Mouse (Mus musculus) midbrain, embryonic 12.5 days (tissue): ENCODE results near the gene Gm5134. TPM values are rescaled to one million over a fixed set of nuclear protein-coding genes. Genes with fewer than 3 reads are reported as not detected.

Experiments used
- ATAC-seq: fragments of 200-750 bp; cut with Nextera tagmentation; 2 replicates; pipeline ENCODE4 v1.8.0; 2017; ENCODE audit warnings: low read depth, moderate TSS enrichment, moderate library complexity; ENCODE audit not compliant: low FRiP score
- H3K27ac ChIP-seq: fragments of 300-500 bp; sonication (generic); replicated peaks from 2 replicates; pipeline ENCODE4 v1.5.1; 2016; ENCODE audit warnings: mild to moderate bottlenecking
- H3K27me3 ChIP-seq: fragments of 300-500 bp; sonication (generic); 2 replicates; pipeline ENCODE4 v1.6.1; 2016; ENCODE audit warnings: mild to moderate bottlenecking
- H3K36me3 ChIP-seq: fragments of 300-500 bp; sonication (generic); 2 replicates; pipeline ENCODE4 v1.6.1; 2016
- H3K4me1 ChIP-seq: fragments of 300-500 bp; sonication (generic); 2 replicates; pipeline ENCODE4 v1.6.1; 2016
- H3K4me2 ChIP-seq: fragments of 300-500 bp; sonication (generic); replicated peaks from 2 replicates; pipeline ENCODE4 v1.6.1; 2016; ENCODE audit warnings: mild to moderate bottlenecking, moderate library complexity
- H3K4me3 ChIP-seq: fragments of 300-500 bp; sonication (generic); 2 replicates; pipeline ENCODE4 v1.5.1; 2016; ENCODE audit warnings: mild to moderate bottlenecking
- H3K9ac ChIP-seq: fragments of 300-500 bp; sonication (generic); replicated peaks from 2 replicates; pipeline ENCODE4 v1.6.1; 2016; ENCODE audit warnings: mild to moderate bottlenecking, moderate library complexity
- H3K9me3 ChIP-seq: fragments of 300-500 bp; sonication (generic); 2 replicates; pipeline ENCODE4 v1.6.1; 2016; ENCODE audit warnings: mild to moderate bottlenecking
- WGBS: fragments of 180-500 bp; shearing (Covaris S2); methylation state at CpG from one replicate; pipeline ENCODE4 v1.1.7; 2016; 5-methylcytosine and 5-hydroxymethylcytosine counted together
- polyA plus RNA-seq: library from polyadenylated mRNA; unstranded; fragments of >200 nt; fragmentation: Nextera tagmentation; extraction: Ambion mirVana; gene quantifications from 2 replicates; pipeline ENCODE4 v1.2.1, GENCODE M21; 2016

Gene Gm5134
- polyA plus RNA-seq, 1 experiment from 2014 or later: not detected

GRCm38 (mm10) chr10:75941042-75941824 is 13.1 kb upstream of the Gm5134 start:
- Histone ChIP-seq H3K9me3 (no peaks in the 10 kb centered on the region), H3K9ac (no peak overlapping the region), H3K4me1 (peaks cover 11% of the 10 kb centered on the region), H3K36me3 (no peaks in the 10 kb centered on the region), H3K4me2 (no peak overlapping the region), H3K27me3 (peaks cover 38% of the 10 kb centered on the region), H3K27ac (no peak overlapping the region), H3K4me3 (no peak overlapping the region)
- no peak for ATAC-seq
- WGBS: 63% methylated on average over 9 of the region's 9 CpGs

GRCm38 (mm10) chr10:75942736-75943477 is 11.4 kb upstream of the Gm5134 start, which contains the start of gene Vpreb3:
Vpreb3 (plus strand) TSS chr10:75943057.
- Histone ChIP-seq H3K4me1 (peaks cover 9% of the 10 kb centered on the region; the same call in 1 of the 2 replicates), H3K9me3 (no peaks in the 10 kb centered on the region), H3K4me2 (no peak within 1 kb of the TSS), H3K36me3 (no peaks in the 10 kb centered on the region), H3K27ac (no peak within 1 kb of the TSS), H3K27me3 (peaks cover 22% of the 10 kb centered on the region), H3K4me3 (no peak within 1 kb of the TSS), H3K9ac (no peak within 1 kb of the TSS)
- 83% methylated on average over 15 of the region's 15 CpGs for WGBS
- no peak for ATAC-seq

GRCm38 (mm10) chr10:75944066-75944772 is 10.1 kb upstream of the Gm5134 start:
- Histone ChIP-seq H3K9me3 (no peaks in the 10 kb centered on the region), H3K4me3 (no peak overlapping the region), H3K9ac (no peak overlapping the region), H3K27ac (0 out of 2 replicates have a peak overlapping the region, but pooled peaks have one; percentile 25), H3K36me3 (no peaks in the 10 kb centered on the region), H3K4me2 (no peak overlapping the region), H3K27me3 (peaks cover 24% of the 10 kb centered on the region), H3K4me1 (peaks cover 9% of the 10 kb centered on the region; the same call in 1 of the 2 replicates)
- 27% methylated on average over 11 of the region's 11 CpGs for WGBS
- ATAC-seq: no peak

- Histone ChIP-seq H3K27ac (no peak overlapping the region), H3K4me2 (no peak overlapping the region), H3K4me1 (peaks cover 9% of the 10 kb centered on the region; the same call in 1 of the 2 replicates), H3K9me3 (no peaks in the 10 kb centered on the region), H3K27me3 (peaks cover 22% of the 10 kb centered on the region), H3K9ac (no peak overlapping the region), H3K36me3 (no peaks in the 10 kb centered on the region), H3K4me3 (no peak overlapping the region)
- 92% methylated on average over 7 of the region's 7 CpGs for WGBS
- ATAC-seq: no peak
Observed at GRCm38 (mm10) chr10:75945213-75945612, 9.1 kb upstream of the Gm5134 start.

- Histone ChIP-seq H3K9me3 (no peaks in the 10 kb centered on the region), H3K4me1 (peaks cover 15% of the 10 kb centered on the region), H3K27me3 (peaks cover 24% of the 10 kb centered on the region), H3K9ac (no peak overlapping the region), H3K27ac (no peak overlapping the region), H3K4me3 (no peak overlapping the region), H3K4me2 (no peak overlapping the region), H3K36me3 (no peaks in the 10 kb centered on the region)
- no peak for ATAC-seq
- 88% methylated on average over 7 of the region's 7 CpGs for WGBS
Observed at GRCm38 (mm10) chr10:75945896-75946295, 8.4 kb upstream of the Gm5134 start.

- WGBS: 82% methylated on average over 5 of the region's 5 CpGs
- Histone ChIP-seq H3K4me1 (peaks cover 20% of the 10 kb centered on the region), H3K4me2 (no peak overlapping the region), H3K9me3 (no peaks in the 10 kb centered on the region), H3K27me3 (peaks cover 24% of the 10 kb centered on the region), H3K4me3 (no peak overlapping the region), H3K27ac (no peak overlapping the region), H3K9ac (no peak overlapping the region), H3K36me3 (no peaks in the 10 kb centered on the region)
- ATAC-seq: no peak
Observed at GRCm38 (mm10) chr10:75948079-75948478, 6.2 kb upstream of the Gm5134 start.

GRCm38 (mm10) chr10:75949053-75950045 is 5.0 kb upstream of the Gm5134 start:
- Histone ChIP-seq H3K27me3 (peaks cover 24% of the 10 kb centered on the region), H3K27ac (no peak overlapping the region), H3K4me2 (no peak overlapping the region), H3K9ac (no peak overlapping the region), H3K36me3 (no peaks in the 10 kb centered on the region), H3K4me3 (no peak overlapping the region), H3K9me3 (no peaks in the 10 kb centered on the region), H3K4me1 (peaks cover 16% of the 10 kb centered on the region)
- WGBS: 83% methylated on average over 22 of the region's 22 CpGs
- no peak for ATAC-seq

- H3K36me3 ChIP-seq: no peaks in the 10 kb centered on the region
- H3K4me1 ChIP-seq: peaks cover 13% of the 10 kb centered on the region
- peaks cover 28% of the 10 kb centered on the region for H3K27me3 ChIP-seq
- no peaks in the 10 kb centered on the region for H3K9me3 ChIP-seq
- H3K4me2 ChIP-seq: peak overlapping the region; percentile 84
- H3K27ac ChIP-seq: no peak overlapping the region
- 2% methylated on average over 23 of the region's 23 CpGs for WGBS
- peak; percentile 71 for ATAC-seq
- peak overlapping the region; percentile 44 for H3K4me3 ChIP-seq
- peak overlapping the region; percentile 57 for H3K9ac ChIP-seq
Observed at GRCm38 (mm10) chr10:75950791-75951210, 3.5 kb upstream of the Gm5134 start.

GRCm38 (mm10) chr10:75951424-75952050 is 2.8 kb upstream of the Gm5134 start:
- peak overlapping the region; percentile 44 for H3K4me3 ChIP-seq
- H3K9ac ChIP-seq: peak overlapping the region; percentile 57
- no peak overlapping the region for H3K27ac ChIP-seq
- H3K4me2 ChIP-seq: peak overlapping the region; percentile 84
- WGBS: 5% methylated on average over 13 of the region's 13 CpGs
- H3K27me3 ChIP-seq: peaks cover 28% of the 10 kb centered on the region
- no peak; the same call in 1 of the 2 replicates for ATAC-seq
- H3K36me3 ChIP-seq: no peaks in the 10 kb centered on the region
- H3K4me1 ChIP-seq: peaks cover 13% of the 10 kb centered on the region
- no peaks in the 10 kb centered on the region for H3K9me3 ChIP-seq

- no peak for ATAC-seq
- no peaks in the 10 kb centered on the region for H3K27me3 ChIP-seq
- H3K9ac ChIP-seq: no peak overlapping the region
- H3K36me3 ChIP-seq: no peaks in the 10 kb centered on the region
- 93% methylated on average over 10 of the region's 10 CpGs for WGBS
- H3K4me2 ChIP-seq: no peak overlapping the region
- 0 out of 2 replicates have a peak, but pooled peaks cover 4% of the 10 kb centered on the region for H3K4me1 ChIP-seq
- no peak overlapping the region for H3K27ac ChIP-seq
- no peak overlapping the region for H3K4me3 ChIP-seq
- no peaks in the 10 kb centered on the region for H3K9me3 ChIP-seq
Observed at GRCm38 (mm10) chr10:75973846-75974245, 19.5 kb downstream of the Gm5134 start.
